Mouse (Mus musculus) neural tube, embryonic 10.5 days (tissue): Measurements from ENCODE around the gene Shisa6.

Source experiments
- DNase-seq: peaks from one replicate; pipeline ENCODE4 v3.0.0-alpha.2; 2017; ENCODE audit warnings: low spot score; ENCODE audit errors: extremely low spot score

The Shisa6 gene

DNA sequence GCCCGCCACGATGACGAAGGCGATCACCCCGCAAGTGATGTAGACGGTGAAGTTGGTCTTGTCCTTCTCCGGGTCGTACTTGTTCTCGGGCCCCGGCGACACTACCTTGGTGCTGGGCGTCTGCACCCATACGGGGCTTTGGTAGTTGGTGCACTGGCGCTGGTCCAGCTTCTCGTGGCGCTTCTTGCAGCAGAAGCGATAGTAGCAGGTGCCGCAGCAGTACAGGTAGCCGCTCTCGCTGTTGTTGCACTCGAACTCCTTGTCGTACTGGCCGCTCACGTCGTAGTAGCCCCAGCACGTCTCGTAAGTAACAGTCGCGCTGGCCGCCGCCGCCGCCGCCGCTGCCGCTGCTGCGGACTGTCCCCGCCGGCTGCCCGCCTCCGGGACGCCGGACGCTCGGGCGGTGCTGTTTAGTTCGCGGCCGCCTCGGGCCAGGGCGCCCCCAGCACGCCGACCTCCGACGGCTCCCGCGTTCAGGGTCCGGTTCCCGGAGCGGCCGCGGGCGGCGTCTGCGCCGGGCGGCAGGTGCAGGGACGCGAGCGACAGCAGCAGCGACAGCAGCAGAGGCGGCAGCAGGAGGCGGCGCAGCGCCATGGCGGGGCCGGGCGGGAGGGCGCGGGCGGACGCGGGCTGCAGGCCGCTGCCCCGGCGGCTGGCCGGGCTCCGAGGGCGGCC lies at the start of gene Shisa6:
Shisa6 (minus strand) TSS at position 594 of the 675 bp plus-strand sequence.
- peak; percentile 61 for DNase-seq

DNA sequence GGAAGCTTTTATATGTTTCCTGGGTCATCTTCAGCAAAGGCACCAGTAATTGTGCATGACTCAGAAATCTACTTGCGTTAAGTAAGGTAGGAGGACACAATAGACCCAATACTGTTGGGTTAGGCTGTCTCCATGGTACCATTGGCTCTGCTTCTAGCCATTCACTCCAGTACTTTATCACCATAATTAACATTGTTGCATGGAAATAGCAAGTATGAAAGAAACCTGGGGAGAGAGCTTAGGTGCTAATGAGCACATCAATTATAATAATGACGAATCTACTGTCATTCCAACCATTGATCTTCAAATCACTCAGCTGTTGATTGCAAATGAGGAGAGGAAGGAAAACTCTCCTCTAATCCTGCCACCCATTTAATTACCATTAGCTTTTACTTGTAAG lies 48.1 kb upstream of the Shisa6 start:
- DNase-seq: no peak

DNA sequence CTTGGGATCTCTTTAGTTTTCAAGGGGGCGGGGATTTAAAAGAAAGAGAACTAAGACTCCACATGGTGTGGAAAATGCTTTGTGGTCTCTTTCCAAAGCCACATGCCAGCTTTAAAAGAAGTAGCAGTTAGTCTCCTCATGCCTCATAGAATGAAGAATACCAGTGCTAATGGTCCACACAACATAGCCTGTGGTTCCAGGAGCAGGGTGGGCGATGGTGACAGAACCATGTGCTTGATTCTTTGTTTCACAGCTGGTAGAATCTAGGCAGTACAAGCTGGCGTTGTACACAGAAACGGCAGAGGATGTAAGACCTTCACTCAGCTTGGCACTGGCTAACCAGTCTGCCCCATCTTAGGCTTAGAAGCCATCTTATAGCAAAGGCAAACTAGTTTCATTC lies 43.3 kb upstream of the Shisa6 start:
- no peak for DNase-seq

DNA sequence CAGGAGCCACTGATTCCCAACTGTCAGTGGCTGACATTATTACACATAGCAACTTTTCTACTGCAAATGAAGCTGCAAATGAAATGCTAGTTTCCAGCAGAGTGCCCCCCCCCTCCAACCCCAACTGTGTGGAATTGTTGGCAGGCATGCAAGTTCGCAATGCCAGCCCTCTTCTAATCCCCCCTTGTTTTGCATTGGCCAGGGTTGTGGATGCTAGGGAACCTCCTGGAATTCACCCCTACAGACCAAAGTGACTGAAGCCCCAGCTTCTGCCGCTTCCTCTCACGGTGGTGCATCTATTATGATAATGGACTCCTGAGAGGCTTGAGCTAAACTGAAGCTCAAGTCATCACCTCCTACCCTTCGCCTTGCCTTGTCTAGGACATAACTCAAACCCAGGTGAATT lies 42.6 kb upstream of the Shisa6 start:
- no peak for DNase-seq

DNA sequence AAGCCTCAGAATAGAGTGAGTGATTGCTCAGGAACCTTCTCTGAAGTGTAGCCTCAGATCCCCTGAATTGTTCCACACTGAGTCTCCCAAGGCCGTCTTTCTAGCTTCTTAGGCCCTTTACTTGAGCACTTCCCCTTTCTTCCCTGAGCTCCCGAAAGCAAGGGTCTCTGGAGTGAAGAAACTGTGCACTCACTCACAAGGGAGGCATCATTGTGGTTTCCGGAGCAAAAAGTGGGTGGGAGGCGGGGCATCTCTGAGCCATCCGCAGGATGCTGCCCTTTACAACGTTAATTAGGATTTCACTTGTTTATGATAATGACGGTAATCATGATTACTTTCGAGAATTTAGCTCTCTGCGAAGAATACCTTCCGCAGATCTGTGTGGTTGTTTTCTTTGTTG lies 41.6 kb upstream of the Shisa6 start:
- DNase-seq: no peak

DNA sequence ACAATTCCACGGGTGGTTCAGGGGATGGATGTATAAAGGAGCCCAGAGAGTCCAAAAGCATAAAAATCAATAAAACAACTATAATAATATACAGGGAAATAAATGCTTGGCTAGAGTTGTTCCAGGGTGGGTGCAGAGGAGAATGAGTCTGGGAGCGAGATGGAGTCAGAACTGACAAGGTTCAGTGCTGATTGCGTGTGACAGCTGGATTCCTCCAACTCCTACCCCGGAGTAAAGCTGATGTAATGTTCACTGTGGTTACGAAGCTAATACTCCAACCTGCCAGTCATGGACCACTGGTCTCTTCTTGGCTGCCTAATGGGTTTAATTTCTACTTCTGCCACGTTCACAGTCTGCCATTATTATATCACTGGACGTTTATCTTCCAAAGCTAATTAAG lies 36.5 kb upstream of the Shisa6 start:
- DNase-seq: no peak

DNA sequence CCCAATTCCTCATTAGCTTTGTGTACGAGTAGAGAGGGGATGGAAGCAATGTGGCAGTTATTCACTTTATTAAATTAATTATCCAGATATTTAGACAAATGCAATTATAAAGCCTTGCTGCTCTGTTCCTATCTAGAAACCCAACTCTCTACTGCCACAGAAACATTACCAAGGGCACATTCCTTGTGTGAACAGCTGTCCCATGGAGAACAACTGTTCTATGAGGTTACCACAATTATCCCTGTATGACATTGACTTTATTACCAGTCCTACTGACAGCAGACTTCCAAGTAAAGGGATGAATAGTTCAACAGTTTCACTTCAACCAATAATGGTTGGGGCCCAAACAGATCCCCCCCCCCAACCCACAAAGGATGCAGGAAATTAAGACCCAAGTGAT lies 12.1 kb upstream of the Shisa6 start:
- DNase-seq: no peak

DNA sequence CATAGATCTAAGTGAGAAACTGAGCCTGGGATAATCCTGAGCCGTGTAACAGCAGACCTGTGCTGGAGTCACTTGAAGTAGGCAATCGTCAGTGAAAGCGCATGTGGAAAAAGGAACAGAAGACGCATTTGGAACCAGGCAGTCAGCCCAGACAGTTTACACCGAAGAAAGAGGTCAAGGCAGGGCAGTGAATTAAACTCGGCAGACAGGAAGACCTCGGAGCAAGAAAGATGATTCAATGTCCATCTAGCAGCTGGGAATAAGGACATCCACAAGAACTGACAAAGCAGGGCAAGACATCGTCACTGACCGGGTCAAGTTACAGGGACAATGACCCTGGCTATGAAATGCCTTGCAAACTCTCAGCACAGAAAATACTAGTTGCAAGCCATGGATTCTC lies 10.1 kb upstream of the Shisa6 start:
- DNase-seq: no peak

DNA sequence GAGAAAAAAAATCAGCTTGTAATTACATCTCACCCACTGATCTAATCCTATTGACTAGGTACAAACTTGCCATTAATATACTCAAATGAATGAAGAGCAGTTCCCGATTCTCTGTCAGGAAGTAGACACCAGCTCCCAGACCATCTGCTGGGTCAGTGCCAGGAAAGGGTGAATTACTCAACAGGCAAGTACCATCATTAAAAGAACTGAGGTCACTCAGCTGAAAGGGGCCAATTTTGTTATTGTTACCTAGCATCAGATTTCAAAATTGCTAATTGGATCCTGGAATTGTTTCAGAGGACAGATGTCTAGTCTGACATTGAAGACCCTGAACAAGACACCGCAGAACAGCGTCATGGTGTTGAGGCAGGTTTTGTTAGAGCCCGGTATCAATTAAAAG lies 9.4 kb upstream of the Shisa6 start:
- no peak for DNase-seq

DNA sequence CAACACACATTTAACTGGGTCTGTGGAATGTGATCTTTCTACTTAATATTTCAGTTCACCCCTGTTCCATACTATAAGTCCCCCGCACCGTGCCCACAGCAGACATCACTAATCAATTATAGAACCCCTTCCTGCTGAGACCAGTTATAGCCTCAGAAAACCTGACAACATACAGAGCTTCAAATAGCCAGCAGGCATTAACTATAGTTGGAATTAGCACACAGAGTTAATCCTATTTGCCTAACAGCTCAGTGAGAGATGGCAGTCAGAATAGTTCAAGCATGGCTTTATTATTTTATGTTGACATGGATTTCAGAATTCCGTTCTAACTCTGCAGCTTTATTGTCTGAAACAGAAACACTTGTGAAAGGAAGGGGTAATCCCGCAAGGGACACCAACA lies 8.5 kb upstream of the Shisa6 start:
- no peak for DNase-seq

DNA sequence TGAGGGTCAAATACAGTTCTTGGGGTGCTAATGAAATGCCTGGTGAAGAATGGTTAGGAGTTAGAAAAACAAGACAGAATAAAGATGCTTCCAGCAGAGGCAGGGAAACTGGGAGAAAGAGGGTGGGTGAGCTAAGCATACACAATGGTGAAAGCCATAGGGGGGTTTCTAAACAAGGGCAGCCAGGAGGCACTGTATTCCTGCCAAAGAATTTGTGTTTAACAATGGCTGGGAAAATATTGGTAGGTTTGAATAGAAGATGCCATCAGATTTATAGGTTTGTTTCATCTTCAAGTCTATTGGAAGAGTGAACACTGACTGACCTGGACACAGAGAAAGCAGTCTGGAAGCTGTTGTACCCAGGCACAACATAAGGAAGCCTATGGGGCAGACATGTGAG lies 2.4 kb upstream of the Shisa6 start:
- no peak for DNase-seq

DNA sequence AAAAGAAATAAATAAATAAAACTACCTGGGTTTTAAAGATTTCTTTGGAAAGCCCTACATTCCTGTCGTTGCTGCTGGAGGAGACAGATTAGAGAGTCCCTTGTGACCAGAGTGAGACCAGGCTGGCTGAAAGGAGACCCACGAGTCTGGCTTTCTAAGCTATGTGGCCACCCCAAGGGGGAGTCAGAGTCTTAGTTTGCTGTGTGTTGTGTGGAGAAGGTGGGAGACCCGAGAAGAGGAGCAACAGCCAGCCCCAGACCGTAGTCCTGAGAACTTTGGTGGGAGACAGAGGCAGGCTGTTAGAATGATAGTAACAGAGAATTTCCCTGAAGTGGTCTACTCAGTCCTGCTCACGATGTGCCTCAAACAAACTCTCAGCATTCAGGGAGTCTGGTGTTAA lies 1.6 kb upstream of the Shisa6 start:
- no peak for DNase-seq

DNA sequence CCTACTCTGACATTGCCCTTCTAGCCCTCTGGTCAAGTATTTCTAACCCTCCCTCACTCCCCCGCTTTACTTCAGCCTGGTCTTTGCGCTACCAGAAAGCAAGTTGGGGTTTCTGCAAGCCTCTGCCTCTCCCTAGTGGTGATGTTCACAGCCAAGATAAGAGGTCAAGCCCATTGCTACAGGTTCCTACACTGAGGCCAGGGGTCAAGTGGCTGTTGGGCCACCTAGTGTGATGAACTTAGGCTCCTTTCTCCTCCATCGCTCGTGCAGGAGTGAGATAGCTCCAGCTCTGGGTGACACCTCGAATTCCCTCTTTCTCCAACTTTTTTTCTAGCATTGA lies 1.2 kb upstream of the Shisa6 start:
- DNase-seq: no peak

DNA sequence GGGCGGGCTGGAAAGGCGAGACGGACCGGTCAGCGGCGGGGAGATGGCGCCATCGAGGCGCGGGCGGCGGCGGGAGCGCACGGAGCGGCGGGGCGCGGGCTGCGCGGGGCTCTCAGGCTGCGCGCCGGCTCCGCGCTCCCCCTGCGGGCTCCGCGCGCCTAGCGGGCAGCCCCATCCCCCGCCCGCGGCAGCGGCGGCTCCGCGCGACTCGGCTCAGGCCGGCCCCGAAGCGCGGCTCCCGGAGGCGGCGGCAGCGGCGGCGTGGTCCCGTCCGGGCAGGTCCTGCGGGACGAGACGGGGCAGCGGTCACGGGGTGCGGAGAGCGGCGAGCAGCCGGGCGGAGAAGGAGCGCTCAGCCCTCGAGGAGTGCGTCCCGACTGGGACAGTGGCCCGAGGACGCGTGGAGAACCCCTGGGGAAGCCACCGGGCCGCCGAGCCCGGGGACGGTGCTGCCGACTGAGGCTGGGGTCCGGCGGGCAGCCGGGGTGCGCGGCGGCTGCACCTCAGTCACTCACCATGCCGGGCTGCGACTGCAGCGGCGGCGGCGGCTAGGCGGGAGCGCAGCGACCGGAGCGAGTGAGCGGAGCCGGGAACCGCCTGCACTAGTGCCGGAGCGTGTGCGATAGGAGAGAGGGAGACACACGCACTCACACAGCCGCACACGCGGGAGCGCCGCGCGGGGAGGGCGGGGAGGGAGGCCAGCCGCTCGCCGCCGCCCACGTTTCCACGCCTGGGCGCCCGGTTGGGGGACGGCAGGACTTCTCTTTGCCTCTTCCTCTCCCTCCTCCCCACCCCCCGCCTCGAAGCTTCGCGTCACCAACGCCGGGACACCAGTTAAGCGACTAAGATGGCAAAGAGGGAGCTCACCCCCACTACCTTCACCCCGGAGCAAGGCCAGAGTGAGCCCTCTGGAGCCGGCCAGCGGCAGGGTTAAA lies 549 bp upstream of the Shisa6 start:
- peak; percentile 74 for DNase-seq

DNA sequence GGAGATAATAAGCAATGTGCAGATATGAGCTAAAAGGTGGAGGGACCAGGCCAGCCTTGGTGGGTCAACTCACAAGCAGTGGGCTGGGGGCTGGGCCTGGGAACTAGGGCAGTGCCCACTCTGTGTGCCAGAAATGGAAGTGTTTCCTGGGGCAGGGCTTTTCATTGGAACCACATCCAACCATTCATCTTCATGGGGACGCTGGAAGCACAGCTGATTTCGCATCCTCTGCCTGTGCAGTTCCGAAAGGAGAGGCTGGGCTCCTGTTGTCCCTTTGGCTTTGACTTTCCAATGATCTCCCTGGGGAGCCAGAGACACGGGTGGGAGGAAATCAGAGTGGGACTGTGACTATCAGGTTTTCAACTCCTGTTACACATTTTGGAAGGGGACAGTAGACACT lies 1.5 kb downstream of the Shisa6 start:
- DNase-seq: no peak

DNA sequence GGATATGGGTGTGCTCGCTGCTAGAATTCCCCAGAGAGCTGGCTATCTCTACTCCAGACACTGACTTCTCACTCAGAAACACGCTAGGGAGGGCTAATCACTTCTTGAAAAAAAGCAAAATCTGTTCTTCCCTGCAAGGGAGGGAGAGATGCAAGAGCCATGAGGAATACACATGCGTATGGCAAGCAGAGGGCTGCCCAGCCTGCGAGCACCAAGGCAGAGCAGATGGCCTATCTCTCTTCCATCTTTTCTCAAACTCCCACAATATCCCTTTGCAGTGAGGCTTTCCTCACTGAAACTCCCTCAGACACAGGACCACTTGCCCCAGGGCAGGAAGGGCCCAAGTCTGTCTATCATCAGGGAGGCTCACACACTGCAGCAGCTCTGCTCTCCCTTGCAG lies 3.4 kb downstream of the Shisa6 start:
- DNase-seq: no peak

DNA sequence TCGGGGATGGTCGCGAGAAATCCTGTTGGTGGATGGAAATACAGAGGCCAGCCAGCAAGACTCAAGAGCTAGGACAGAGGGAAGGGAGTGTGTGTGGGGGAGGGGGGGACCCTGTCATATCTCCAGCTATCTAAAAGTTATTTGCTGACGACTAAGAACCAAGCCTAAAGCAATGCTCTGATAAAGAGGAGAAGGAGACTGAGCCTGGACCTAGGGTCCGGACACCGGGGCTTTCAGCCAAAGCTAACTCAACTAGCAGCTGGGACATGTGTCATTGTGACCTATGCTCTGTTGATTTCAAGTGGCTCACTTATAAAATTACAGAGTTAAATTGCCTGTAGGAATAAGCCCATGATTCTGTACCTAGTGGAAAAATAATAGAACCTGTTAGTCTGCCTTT lies 6.4 kb downstream of the Shisa6 start:
- no peak for DNase-seq

DNA sequence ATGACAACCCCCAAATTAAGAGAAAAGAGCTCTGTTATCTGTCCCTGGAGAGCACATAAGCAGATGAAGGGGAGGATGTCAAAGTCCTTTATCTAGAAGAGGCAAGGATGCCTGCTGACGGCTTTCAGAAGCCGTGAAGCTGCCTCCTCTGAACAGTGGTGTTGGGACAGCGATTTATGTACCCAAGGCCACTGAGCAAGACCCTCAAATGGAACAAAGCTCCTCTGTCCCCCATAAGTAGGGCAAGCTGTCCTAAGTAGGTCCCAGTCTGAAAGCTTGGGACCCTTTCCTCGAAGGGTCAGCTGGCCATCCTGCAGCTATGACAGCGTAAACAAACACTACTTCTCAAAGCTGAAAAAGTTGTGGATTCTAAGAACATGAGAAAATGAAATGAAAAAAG lies 11.4 kb downstream of the Shisa6 start:
- no peak for DNase-seq

DNA sequence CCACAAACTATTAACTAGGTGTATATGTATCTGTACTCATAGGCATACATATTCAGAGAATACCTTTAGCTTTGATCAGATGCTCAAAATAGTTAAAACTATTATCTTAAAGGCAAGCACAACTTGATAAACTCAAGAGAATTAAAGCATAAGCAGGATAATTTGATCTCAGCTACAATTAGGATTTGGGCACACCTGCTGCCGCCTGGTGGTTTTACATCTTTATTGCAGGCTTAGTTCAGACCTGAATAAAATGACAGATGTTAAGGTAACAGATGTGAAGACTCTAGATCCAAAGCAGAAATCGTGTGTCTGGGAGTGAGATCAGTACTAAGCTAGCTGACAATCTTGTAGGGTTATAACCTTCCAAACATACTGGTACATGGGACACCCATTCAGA lies 24.8 kb downstream of the Shisa6 start:
- DNase-seq: no peak

DNA sequence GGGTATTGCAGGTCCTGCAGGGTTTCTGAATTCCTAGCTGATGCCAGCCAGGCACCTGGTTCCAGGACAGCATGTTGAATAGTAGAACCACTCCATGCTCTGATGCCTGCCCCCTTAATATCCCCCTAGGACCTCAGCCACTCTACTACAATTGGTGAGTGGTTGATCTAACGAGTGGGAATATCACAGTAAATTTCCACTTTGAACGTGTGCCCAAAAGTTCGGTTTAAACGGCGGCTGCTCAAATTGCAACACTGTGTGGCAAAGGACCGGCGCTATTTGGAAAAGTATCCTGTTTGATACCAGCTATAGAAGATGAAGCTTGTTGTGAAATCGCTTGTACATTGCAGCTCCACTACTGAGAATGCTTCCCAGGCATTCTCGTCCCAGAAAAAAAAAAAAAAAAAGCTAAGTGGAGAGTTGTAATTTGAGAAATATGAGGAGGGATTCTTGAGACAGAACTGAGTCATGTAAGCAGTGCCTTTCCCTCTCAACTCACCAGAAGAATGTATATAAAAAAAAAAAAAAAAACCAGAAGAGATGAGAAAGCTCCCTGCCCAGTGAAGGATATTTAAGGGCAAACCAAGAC lies 26.8 kb downstream of the Shisa6 start:
- no peak for DNase-seq

DNA sequence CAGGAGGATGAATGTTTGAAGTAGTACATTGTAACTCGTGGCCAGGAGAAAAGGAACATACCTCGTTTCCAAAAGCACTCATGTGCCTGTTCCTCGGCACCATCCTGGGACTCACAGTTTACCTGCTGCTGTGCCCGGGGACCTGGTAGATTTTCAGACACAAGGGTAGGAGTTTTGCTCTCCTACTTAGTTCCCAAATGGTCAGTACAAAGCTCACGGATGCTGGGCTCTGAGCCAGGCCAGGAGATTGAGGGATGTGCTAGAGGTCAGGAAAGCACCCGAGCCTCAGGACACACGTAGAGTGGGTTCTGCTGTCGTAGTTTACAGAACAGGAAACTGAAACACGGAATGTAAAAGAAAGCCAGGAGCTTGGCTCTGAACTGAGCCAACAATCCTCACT lies 29.5 kb downstream of the Shisa6 start:
- no peak for DNase-seq

DNA sequence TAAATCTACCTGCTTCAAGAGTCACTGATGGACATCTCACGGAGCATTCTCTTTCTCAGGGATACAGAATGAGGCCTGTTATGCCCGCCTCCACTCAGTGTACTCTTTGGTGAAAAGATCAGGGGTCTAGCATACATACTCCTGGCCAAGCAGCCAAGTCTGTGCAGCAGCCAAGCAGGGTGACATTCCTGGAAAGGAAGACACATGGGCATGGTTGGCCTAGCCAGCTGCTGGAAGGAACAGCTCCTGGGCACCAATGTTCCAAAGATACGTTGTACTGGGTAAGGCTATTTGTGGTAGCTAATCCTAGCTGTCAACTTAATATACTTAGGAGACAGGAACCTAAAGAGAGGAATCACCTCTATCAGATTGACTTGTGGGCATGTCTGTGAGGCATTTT lies 31.4 kb downstream of the Shisa6 start:
- no peak for DNase-seq

DNA sequence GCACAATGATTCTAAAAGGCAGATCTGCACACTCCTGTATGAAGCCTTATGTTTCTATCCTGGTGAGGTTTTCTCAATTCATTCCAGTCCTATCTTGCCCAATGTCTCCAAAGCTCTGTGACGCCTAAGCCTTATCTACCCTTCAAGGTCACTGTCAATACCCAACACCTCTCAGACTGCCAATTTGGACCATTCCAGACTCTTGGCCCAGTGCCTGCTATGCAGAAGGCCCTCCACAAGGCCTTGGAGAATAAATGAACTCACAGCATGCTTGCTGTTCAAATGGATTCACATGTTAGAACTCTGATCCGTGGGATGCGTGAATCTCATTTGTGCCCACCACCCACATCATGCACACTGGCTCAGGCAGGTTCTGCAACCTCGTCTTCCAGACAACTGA lies 38.0 kb downstream of the Shisa6 start:
- no peak for DNase-seq
